Mouse (Mus musculus) thymus, adult 2 months (tissue): ENCODE results near the gene Rabep1.

Experiments used
- CTCF ChIP-seq: fragments of 200-500 bp; IDR thresholded peaks from 2 replicates; pipeline ENCODE4 v1.5.1; 2012; ENCODE audit warnings: mild to moderate bottlenecking, control low read depth, low read length, moderate library complexity, borderline replicate concordance; ENCODE audit not compliant: control insufficient read depth, poor library complexity, insufficient read depth; ENCODE audit errors: extremely low read depth
- POLR2A ChIP-seq: fragments of 200-500 bp; IDR thresholded peaks from 2 replicates; pipeline ENCODE4 v1.6.1; 2012; ENCODE audit warnings: mild to moderate bottlenecking, low read length, control low read depth, moderate library complexity; ENCODE audit not compliant: control insufficient read depth, poor library complexity, insufficient read depth; ENCODE audit errors: extremely low read depth

DNA sequence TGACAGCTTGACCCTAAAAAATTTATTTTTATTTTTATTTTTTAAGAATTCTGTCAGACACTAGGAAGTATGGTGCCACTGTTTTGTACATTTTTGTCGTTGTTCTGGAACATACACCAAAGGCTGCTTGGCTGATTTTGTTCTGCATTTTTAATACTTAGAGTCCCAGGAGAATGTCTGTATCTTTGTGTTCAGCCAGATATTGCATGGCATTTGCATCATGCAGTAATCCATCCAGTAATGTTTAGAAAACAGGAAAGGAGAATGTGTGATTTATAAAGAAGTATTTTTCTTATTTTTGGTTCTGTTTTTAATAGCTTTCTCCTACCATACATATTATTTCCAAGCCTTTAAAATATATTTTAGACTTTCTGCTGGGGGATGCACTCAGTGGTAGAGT is 67.3 kb downstream of the Rabep1 start:
- no peak for TF ChIP-seq CTCF
- no peak for TF ChIP-seq POLR2A
